Mouse (Mus musculus) liver, embryonic 12.5 days (tissue): ENCODE results near the gene Pigc. TPM values are rescaled to one million over a fixed set of nuclear protein-coding genes. Genes with fewer than 3 reads are reported as not detected.

Experiments used
- ATAC-seq: fragments of 200-750 bp; cut with Nextera tagmentation; 2 replicates; pipeline ENCODE4 v1.8.0; 2017; ENCODE audit warnings: moderate number of reproducible peaks, mild to moderate bottlenecking, moderate library complexity
- H3K27ac ChIP-seq: fragments of 300-500 bp; sonication (generic); 2 replicates; pipeline ENCODE4 v1.5.1; 2016; ENCODE audit warnings: mild to moderate bottlenecking
- H3K27me3 ChIP-seq: fragments of 300-500 bp; sonication (generic); replicated peaks from 2 replicates; pipeline ENCODE4 v1.6.1; 2016; ENCODE audit warnings: mild to moderate bottlenecking, moderate library complexity
- H3K36me3 ChIP-seq: fragments of 300-500 bp; sonication (generic); 2 replicates; pipeline ENCODE4 v1.6.1; 2016; ENCODE audit warnings: mild to moderate bottlenecking, moderate library complexity
- H3K4me1 ChIP-seq: fragments of 300-500 bp; sonication (generic); 2 replicates; pipeline ENCODE4 v1.6.1; 2016
- H3K4me2 ChIP-seq: fragments of 300-500 bp; sonication (generic); 2 replicates; pipeline ENCODE4 v1.6.1; 2016; ENCODE audit warnings: mild to moderate bottlenecking, moderate library complexity
- H3K4me3 ChIP-seq: fragments of 300-500 bp; sonication (generic); 2 replicates; pipeline ENCODE4 v1.5.1; 2016; ENCODE audit warnings: mild to moderate bottlenecking, moderate library complexity
- H3K9ac ChIP-seq: fragments of 300-500 bp; sonication (generic); 2 replicates; pipeline ENCODE4 v1.6.1; 2016; ENCODE audit warnings: mild to moderate bottlenecking, moderate library complexity
- H3K9me3 ChIP-seq: fragments of 300-500 bp; sonication (generic); replicated peaks from 2 replicates; pipeline ENCODE4 v1.6.1; 2016; ENCODE audit warnings: mild to moderate bottlenecking, moderate library complexity
- WGBS: fragments of 180-500 bp; shearing (Covaris S2); methylation state at CpG from one replicate; pipeline ENCODE4 v1.1.7; 2016; ENCODE audit not compliant: insufficient replicate concordance; 5-methylcytosine and 5-hydroxymethylcytosine counted together
- polyA plus RNA-seq: library from polyadenylated mRNA; unstranded; fragments of >200 nt; fragmentation: Nextera tagmentation; extraction: Ambion mirVana; gene quantifications from 2 replicates; pipeline ENCODE4 v1.2.1, GENCODE M21; 2016

The Pigc gene
- polyA plus RNA-seq, 1 experiment from 2014 or later: 12.2 TPM

DNA sequence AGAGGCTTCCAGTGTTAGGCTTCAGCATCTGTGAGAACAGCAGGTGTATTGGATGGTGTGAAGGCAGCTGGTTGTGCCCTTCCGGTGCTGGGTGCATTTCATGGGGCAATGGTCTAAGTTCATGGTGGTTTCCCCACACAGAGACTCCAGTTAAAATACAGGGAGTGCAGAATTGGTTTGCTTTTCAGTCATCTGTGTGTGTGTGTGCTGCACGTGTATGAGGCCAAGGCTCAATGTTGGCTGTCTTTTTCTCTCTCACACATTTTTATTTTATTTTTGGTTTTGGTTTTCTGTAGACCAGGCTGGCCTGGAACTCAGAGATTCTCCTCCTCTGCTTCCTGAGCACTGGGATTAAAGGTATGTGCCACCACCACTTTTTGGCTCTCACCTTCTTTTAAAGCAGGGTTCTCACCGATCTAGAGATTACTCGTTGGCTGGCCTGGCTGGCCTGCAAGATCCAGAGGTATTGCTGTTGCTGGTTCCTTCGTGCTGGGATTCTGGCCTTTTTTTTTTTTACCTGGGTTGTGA, 9.3 kb downstream of the Pigc start:
- no peaks in the 10 kb centered on the region for H3K9me3 ChIP-seq
- no peak overlapping the region for H3K27ac ChIP-seq
- no peaks in the 10 kb centered on the region for H3K27me3 ChIP-seq
- 66% methylated on average over 5 of the region's 5 CpGs for WGBS
- no peak for ATAC-seq
- H3K36me3 ChIP-seq: no peaks in the 10 kb centered on the region
- no peak overlapping the region for H3K4me3 ChIP-seq
- no peak overlapping the region for H3K4me2 ChIP-seq
- peaks cover 23% of the 10 kb centered on the region for H3K4me1 ChIP-seq
- H3K9ac ChIP-seq: no peak overlapping the region

DNA sequence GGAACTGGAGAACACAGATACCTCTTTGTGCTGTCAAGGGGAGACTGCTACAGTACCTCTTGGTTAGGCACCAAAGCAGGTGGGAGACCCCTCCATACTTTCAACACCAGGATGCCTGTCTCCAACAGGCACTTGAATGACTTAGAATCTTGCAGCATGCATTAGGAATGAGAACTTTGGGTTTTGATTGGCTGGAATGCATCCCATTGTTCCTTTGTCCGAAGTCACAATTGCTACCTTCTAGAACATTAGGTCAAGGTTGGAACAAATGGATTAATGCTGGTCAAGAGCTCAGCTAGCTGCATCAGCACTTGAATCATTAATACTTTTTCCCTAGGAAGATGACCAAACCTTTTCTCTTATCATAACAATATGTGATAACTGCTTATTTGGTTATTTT, 10.6 kb downstream of the Pigc start, which contains the start of gene 4930558K02Rik:
Gene 4930558K02Rik (minus strand): TSS at position 101 of the 400 bp plus-strand sequence.
- no peak within 1 kb of the TSS for H3K4me3 ChIP-seq
- no peak within 1 kb of the TSS for H3K4me2 ChIP-seq
- H3K36me3 ChIP-seq: no peaks in the 10 kb centered on the region
- no peaks in the 10 kb centered on the region for H3K27me3 ChIP-seq
- WGBS: 63% methylated on average over 1 of the region's 1 CpGs
- H3K4me1 ChIP-seq: peaks cover 13% of the 10 kb centered on the region
- H3K27ac ChIP-seq: no peak within 1 kb of the TSS
- no peak within 1 kb of the TSS for H3K9ac ChIP-seq
- no peaks in the 10 kb centered on the region for H3K9me3 ChIP-seq
- ATAC-seq: no peak

DNA sequence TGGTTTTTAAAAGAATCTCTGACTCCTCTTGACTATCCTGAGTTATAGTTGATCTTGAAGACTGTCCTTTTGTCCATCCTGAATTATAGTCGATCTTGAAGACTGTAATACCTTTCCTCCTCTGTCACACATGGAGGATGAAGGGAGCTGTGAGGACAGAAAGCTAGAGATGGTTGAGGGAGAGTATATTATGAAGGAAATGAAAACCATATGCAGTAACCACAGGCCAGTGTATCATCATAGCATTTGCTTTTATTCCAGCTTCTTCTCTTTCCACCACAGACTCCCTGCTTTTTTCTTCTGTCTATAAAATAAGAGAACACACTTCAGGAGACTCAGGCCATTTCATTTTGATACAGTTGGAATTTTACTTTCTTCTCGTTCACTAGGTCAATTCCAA, 11.1 kb downstream of the Pigc start:
- H3K27me3 ChIP-seq: no peaks in the 10 kb centered on the region
- peaks cover 11% of the 10 kb centered on the region for H3K4me1 ChIP-seq
- no peaks in the 10 kb centered on the region for H3K9me3 ChIP-seq
- 57% methylated on average over 2 of the region's 2 CpGs for WGBS
- H3K4me2 ChIP-seq: no peak overlapping the region
- H3K4me3 ChIP-seq: no peak overlapping the region
- ATAC-seq: no peak
- no peak overlapping the region for H3K27ac ChIP-seq
- no peaks in the 10 kb centered on the region for H3K36me3 ChIP-seq
- H3K9ac ChIP-seq: no peak overlapping the region

DNA sequence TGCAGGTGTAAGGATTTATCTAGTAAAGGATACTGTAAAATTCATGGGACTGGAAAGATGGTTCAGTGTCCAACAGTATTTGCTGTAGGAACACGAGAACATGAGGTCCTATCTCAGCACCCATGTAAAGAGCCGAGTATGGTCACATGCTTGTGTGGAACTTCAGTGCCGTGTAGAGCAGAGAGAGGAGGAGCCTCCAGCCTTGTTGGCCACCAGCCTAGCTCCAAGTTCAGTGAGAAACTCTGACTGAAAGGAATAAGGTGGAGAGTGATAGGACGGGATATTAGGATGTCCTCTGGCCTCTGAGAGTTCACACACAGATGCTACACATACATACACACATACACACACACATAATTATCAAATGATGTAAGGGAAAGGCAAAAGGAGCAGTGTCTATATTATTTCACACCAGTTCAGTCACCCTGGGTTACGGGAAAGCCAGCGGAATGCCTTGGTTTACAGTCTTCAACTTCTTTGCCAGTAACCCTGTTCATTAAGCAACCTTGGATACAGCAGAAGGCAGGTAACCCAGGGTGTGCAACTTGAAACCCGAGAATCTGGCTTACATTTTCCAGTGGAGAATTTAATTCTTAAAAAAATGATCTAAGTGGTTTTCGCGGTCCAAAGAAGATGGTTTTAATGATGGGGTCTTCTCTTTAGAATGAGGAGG, 11.8 kb downstream of the Pigc start:
- H3K4me1 ChIP-seq: peaks cover 6% of the 10 kb centered on the region
- H3K27me3 ChIP-seq: no peaks in the 10 kb centered on the region
- H3K4me2 ChIP-seq: no peak overlapping the region
- H3K27ac ChIP-seq: no peak overlapping the region
- ATAC-seq: no peak
- no peaks in the 10 kb centered on the region for H3K36me3 ChIP-seq
- H3K9ac ChIP-seq: no peak overlapping the region
- WGBS: 70% methylated on average over 9 of the region's 9 CpGs
- no peak overlapping the region for H3K4me3 ChIP-seq
- no peaks in the 10 kb centered on the region for H3K9me3 ChIP-seq

DNA sequence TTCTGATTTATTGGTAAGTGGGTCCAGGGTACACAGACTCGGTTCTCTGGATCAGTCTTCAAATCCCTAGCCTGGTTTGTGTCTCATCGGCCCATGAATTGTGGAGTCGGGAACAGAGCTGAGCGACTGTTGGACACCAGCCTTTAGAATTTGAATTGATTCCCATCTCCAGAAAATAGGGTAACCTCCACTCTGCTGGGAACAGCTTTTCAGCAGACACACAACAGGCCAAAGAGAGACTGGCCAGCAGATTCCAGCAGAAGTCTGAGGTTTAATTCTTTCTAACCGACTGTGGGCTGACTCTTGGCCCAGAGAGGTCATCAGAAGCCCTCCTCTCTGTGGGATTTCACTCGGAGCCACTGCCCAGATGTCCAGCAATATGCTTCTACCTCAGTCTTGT, 14.5 kb downstream of the Pigc start:
- Histone ChIP-seq H3K4me3 (no peak overlapping the region), H3K4me1 (no peaks in the 10 kb centered on the region), H3K9ac (no peak overlapping the region), H3K4me2 (no peak overlapping the region), H3K9me3 (no peaks in the 10 kb centered on the region), H3K27ac (no peak overlapping the region), H3K27me3 (no peaks in the 10 kb centered on the region), H3K36me3 (no peaks in the 10 kb centered on the region)
- WGBS: 64% methylated on average over 6 of the region's 6 CpGs
- no peak for ATAC-seq

DNA sequence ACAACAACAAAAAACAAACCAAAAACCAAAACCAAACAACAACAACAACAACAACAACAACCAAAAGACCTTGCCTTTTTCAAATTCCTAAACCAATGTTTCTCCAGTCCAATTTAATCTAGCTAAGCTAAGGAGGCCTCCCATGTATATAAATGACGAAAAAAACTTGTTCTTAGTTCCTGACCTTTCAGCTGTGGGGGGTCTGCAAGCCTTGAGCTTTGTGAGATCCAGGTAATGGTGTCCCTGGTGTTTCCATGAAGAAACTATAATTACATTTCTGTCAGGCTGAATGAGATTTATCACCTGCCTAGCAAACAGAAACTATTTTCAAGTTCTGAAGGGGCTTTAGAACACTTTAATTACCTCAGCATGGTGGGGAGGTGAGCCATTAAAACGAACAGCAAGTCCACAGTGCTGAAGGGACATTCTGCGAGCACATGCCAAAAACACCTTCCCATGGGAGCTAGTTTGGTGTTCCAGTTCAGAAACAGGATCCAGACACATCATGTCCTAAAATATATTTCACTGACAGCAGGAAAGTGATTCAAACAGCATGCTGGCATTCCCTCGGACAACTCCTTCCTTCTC, 15.1 kb downstream of the Pigc start:
- H3K4me1 ChIP-seq: no peaks in the 10 kb centered on the region
- no peaks in the 10 kb centered on the region for H3K9me3 ChIP-seq
- H3K27ac ChIP-seq: no peak overlapping the region
- H3K36me3 ChIP-seq: no peaks in the 10 kb centered on the region
- H3K4me2 ChIP-seq: no peak overlapping the region
- H3K4me3 ChIP-seq: no peak overlapping the region
- ATAC-seq: no peak
- H3K27me3 ChIP-seq: no peaks in the 10 kb centered on the region
- no peak overlapping the region for H3K9ac ChIP-seq
- WGBS: 44% methylated on average over 4 of the region's 4 CpGs

DNA sequence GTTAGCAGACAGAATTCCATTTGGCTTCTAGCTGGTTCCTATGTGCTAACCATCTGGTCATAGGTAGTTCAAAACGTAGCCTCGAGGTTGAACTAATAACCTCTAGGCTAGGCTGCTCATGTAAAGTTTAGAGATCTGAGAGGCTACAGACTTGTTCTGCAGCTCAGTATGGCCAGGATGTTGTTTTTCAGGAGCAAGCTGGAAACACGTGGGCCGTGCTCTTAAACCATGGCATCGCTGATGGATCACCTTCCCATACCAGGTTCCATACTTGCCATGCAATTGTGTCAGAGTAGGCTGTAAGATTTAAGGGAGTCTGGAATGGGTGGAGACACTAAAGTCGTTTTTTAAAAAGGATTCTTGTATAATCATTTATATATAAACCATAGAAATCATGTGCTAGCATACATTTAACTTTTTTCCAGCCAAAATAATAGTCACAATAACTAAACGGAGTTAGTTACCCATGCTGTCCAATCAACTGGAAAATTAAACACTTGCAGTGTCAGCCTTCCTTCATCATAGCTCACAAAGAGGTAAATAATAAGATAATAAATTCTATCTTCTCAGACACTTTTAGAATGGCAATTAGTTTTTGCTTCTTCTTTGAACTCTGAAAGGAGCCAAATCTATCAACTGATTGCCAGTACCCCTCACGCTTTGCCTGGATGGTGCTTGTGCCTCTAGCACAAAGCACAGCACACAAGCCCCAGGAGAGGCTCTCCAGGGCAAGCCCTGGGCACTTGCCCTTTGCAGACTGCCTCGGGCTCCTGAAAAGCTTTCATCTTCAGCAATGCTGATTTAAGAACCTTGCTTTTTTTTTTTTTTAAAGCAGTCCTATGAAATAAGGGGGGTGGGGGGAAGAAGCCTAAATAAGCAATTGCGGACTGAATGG, 21.9 kb downstream of the Pigc start:
- H3K4me2 ChIP-seq: no peak overlapping the region
- WGBS: 62% methylated on average over 10 of the region's 10 CpGs
- H3K9me3 ChIP-seq: no peaks in the 10 kb centered on the region
- no peak for ATAC-seq
- H3K4me1 ChIP-seq: no peaks in the 10 kb centered on the region
- no peaks in the 10 kb centered on the region for H3K36me3 ChIP-seq
- no peaks in the 10 kb centered on the region for H3K27me3 ChIP-seq
- H3K4me3 ChIP-seq: no peak overlapping the region
- no peak overlapping the region for H3K27ac ChIP-seq
- no peak overlapping the region for H3K9ac ChIP-seq

DNA sequence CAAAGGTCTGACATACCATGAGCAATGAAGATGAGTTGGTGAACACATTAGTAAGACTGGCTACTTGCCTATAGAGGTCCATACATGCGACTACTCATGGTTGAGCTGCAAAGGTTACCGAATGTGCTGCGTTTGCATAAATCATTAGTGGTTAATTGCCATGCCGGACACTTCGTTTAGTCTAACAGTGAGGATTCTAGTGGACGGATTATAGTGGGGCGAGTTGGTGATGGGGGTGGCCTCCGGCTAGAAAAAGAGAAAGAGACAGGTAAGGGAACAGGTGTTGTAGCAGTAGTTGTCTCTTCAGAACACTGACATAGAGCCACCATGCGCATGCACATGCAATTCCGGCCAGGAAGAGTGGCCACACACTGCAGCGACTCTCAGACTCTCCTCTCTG, 22.9 kb downstream of the Pigc start:
- H3K4me1 ChIP-seq: no peaks in the 10 kb centered on the region; the same call in 1 of the 2 replicates
- H3K27me3 ChIP-seq: no peaks in the 10 kb centered on the region
- no peak overlapping the region for H3K27ac ChIP-seq
- H3K9me3 ChIP-seq: no peaks in the 10 kb centered on the region
- WGBS: 84% methylated on average over 11 of the region's 11 CpGs
- H3K4me2 ChIP-seq: no peak overlapping the region
- ATAC-seq: no peak
- H3K4me3 ChIP-seq: no peak overlapping the region
- H3K36me3 ChIP-seq: no peaks in the 10 kb centered on the region
- H3K9ac ChIP-seq: no peak overlapping the region

DNA sequence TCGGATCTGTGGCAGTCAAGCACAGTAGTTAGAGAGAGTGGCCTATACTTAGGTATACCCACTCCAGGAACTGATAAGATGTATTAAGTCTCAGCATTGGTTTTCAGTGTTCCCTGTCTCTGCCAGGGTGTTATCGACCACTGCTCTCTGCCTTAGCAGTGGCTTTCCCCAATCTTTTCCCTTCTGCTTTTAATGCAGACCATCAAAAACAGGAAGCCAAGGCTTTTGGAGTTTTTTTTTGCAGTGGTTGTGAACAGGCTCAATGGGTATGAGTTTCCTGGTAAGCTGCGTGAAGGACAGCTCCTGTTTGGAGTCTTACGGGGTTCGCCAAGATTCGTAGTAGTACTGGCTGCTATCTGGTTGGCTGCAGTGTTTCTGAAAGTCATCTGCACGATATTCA, 23.4 kb downstream of the Pigc start:
- no peak overlapping the region for H3K4me3 ChIP-seq
- WGBS: 55% methylated on average over 7 of the region's 7 CpGs

DNA sequence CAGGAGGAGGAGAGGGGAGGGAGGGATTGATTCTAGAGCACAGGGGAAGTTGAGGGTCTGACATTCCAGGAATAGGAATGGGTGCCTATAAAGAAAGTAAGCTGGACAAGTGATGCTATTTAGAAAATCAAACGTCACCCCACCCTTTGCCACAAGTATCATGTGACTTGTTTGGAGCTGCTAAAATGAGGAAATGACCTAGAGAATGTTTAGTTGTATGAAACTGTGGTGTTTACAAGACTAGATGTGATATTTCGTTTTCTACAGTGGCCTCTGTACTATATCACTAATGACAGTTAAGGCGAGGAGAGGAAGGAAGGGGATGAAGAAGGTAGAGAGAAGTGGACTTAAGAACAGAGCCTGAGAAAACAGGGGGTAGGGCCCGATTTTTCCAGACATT, 29.8 kb downstream of the Pigc start:
- no peak for ATAC-seq
- Histone ChIP-seq H3K27ac (no peak overlapping the region), H3K4me1 (no peaks in the 10 kb centered on the region; the same call in 1 of the 2 replicates), H3K9ac (no peak overlapping the region), H3K36me3 (no peaks in the 10 kb centered on the region), H3K4me3 (no peak overlapping the region), H3K27me3 (no peaks in the 10 kb centered on the region), H3K9me3 (no peaks in the 10 kb centered on the region), H3K4me2 (no peak overlapping the region)
- WGBS: 33% methylated on average over 4 of the region's 4 CpGs

More for the DNA sequence above, 23.4 kb downstream of the Pigc start:
- H3K4me1 ChIP-seq: no peaks in the 10 kb centered on the region; the same call in 1 of the 2 replicates
- ATAC-seq: no peak
- no peaks in the 10 kb centered on the region for H3K9me3 ChIP-seq
- no peak overlapping the region for H3K9ac ChIP-seq
- no peaks in the 10 kb centered on the region for H3K36me3 ChIP-seq
- no peaks in the 10 kb centered on the region for H3K27me3 ChIP-seq
- no peak overlapping the region for H3K4me2 ChIP-seq
- no peak overlapping the region for H3K27ac ChIP-seq

DNA sequence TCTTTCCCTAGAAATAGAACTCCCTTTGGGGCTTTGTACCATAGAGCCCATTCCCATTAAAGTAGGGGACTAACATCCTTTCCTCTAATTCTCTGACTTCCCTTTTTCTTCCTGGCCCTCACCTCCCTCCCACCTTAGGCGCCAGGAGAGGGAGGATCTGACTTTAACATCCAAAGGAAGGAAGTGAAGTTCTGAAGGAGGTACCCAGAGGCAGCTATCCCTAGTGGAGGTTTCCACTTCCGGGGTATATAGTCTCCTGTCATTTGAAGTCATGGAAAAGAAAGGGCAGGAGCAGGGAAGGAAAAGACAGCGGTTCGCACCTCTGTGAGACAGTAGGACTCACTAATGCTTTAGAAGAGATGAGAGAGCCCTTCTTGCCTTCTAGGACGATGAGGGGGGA, 30.4 kb downstream of the Pigc start:
- Histone ChIP-seq H3K9ac (no peak overlapping the region), H3K4me2 (peak overlapping the region; percentile 35), H3K4me1 (no peaks in the 10 kb centered on the region; the same call in 1 of the 2 replicates), H3K9me3 (no peaks in the 10 kb centered on the region), H3K4me3 (no peak overlapping the region), H3K27ac (no peak overlapping the region), H3K36me3 (no peaks in the 10 kb centered on the region), H3K27me3 (no peaks in the 10 kb centered on the region)
- ATAC-seq: no peak
- 28% methylated on average over 5 of the region's 5 CpGs for WGBS

DNA sequence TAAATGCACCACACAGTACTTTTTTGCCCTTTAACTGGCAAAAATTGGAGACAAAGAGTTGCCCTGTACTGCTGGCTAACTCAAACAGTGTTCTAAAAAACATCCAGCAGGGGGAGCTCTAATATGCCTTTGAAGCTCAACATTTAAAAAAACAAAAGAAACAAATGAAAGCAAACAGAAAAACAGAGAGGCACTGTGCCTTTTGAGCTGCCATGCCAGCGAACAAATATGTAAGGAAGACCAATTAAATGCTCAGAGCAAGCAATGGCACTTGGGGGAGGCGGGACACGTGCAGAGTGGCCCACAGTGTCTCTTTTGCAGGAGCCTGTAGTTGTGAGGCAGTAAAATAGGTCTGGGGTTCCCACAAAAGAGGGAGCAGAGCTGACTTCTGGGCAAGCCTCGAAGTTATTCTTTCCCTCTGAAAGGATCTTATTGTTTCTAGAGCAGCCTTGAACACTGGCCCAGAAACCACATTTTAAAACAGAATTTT, 30.9 kb downstream of the Pigc start:
- Histone ChIP-seq H3K36me3 (no peaks in the 10 kb centered on the region), H3K27me3 (no peaks in the 10 kb centered on the region), H3K9me3 (no peaks in the 10 kb centered on the region), H3K4me2 (peak overlapping the region; percentile 35), H3K4me1 (no peaks in the 10 kb centered on the region; the same call in 1 of the 2 replicates), H3K9ac (no peak overlapping the region), H3K27ac (no peak overlapping the region; the same call in 1 of the 2 replicates), H3K4me3 (no peak overlapping the region)
- ATAC-seq: no peak
- WGBS: 12% methylated on average over 4 of the region's 4 CpGs
